Mouse (Mus musculus) granulocyte monocyte progenitor cell, adult 5-6 weeks (primary cell): ENCODE results near the gene Kcnh1. TPM values are rescaled to one million over a fixed set of nuclear protein-coding genes. Genes with fewer than 3 reads are reported as not detected.

ENCODE experiments used
- ATAC-seq: replicated peaks from 2 replicates; pipeline ENCODE4 v1.8.0; 2016; ENCODE audit warnings: mild to moderate bottlenecking, moderate TSS enrichment, inconsistent platforms; ENCODE audit not compliant: poor library complexity, severe bottlenecking
- total RNA-seq, 2 experiments: library from RNA; stranded (forward) in 1 of 2; stranded (reverse) in 1 of 2; fragments of 200-712, 200-1000 nt in 1 of 2; fragments of >200 nt in 1 of 2; fragmentation: Nextera tagmentation in 1 of 2; gene quantifications; 2 replicates each; pipeline ENCODE4 v1.2.3; 2014 to 2017

The Kcnh1 gene
- total RNA-seq, 2 experiments from 2014 or later = not detected

GRCm38 (mm10) chr1:192399667-192400490, 209.3 kb downstream of the Kcnh1 start:
- no peak for ATAC-seq

DNA sequence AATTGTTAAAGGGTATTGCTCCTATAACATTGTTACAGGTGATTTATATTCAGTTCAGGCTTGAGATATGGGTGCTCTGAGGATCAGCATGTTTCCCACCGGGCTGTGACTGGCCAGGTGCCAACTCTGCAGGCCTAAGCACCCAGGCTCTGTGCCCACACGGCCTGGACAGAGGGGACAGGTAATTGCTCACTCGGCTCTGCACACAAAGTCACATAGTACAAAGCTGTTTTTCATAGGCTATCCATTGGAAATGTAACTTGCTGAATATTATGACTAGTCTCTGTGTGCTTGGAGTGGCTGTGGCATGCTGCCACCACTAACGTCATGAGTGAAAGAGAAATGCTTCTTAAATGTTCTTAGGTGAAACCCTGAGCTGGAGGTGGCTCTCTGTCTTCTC, 210.4 kb downstream of the Kcnh1 start:
- ATAC-seq = no peak

DNA sequence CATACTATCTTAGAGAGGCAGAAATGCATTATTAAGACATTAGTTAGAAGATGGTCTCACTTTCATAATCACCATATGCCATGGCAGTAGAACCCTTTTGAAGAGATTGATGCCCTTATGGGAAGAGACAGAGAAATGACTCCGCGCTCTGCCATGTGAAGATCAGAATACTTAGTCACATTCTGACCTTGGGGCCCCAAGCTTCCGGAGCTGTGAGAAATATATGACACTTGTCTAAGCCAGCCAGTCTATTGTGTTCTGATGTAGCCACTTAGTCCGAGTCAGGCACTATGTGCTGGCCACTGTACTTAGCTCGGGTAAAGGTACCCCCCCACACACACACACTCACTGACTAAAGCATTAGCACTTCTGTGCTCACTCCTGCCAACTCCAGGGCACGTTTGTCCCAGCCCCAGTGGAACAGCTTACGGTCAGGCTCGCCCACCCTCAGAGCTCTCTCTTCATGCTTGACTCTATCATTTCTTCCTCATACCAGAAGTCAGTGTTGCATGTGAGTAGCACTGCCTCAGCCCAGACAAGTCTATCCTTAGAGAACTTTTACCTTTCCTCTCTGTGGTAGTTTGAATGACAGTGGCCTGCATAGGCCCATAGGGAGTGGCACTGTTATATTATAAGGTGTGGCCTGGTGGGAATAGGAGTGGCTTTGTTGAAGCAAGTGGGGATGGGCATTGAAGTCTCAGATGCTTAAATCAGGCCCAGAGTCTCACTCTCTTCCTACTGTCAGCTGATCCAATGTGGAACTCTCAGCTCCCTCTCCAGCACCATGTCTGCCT, 212.5 kb downstream of the Kcnh1 start:
- ATAC-seq = no peak

DNA sequence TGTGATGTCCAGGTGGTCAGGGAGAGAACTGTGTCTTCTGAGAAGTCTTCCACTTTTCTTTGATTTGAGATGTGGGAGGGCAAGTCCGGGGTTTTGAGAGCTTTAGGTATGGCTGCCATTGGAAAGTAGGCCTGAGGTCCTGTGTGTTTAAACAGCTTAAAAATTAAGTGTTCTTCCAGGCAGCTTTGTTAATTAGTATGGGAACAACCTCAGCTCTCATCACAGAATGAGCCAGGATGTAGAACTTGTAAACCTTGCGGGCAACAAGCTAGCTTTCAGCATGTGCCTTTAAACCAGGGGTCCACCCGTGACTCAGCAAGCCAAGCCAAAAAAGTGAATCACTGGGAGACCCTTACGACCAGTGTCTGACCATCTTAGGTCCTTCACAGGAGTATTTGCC, 214.6 kb downstream of the Kcnh1 start:
- ATAC-seq = no peak

DNA sequence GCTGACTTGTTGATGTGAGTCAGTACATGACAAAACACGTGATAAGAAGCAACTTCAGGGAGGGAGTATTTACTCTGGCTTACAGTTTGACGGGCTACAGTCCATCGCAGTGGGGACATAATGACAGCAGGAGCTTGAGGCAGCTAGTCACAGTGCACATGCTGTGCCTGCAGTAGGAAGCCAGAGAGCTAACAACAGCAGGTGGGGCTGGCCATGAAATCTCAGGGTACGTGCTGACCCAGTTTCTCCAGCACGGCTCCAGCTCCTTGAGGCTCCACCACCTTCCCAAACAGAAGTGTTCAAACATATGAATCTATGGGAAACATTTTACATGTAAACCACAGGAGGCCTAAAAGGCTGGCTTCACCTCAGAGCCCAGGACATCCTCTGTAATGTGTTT, 216.0 kb downstream of the Kcnh1 start:
- ATAC-seq = no peak

GRCm38 (mm10) chr1:192415813-192416212, 225.2 kb downstream of the Kcnh1 start:
- ATAC-seq = no peak

GRCm38 (mm10) chr1:192416241-192416821, 225.8 kb downstream of the Kcnh1 start:
- ATAC-seq = no peak

GRCm38 (mm10) chr1:192419176-192419575, 228.6 kb downstream of the Kcnh1 start:
- ATAC-seq = no peak

DNA sequence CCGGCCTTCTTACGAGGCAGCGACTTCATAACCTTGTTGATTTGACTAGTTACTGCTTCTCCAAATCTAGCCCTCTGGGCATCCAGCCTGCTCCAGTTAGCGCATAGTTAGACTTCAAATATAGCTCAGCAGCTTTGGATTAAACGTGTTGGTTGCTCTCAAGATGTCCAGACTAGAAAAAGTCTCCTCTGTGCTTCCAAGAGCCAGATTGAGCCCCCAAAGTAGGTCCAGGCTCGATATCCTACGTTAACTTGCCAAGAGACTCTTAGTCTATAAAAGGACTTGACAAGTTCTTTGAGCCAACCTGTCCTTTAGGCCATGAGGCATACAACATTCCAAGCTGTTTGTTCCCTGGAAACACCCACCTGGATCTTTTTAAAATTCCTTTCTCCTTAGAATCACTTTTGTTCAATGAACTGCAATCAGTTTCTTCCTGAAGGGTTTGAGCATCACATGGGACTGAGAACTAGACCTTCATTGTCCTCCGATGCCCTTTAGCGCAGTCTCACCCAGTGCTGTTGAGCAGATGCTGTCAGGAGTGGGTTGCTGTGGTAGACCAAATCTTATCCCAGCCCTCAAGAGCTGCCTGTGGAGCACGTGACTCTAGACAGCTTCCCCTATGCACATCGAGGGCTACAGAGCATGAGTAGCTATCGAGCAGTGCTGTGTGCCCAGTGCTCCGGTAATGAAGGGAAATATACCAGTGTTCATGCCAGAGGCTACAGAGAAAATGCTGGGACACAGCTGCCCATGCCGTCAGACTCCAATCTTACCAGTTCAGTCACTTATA, 231.0 kb downstream of the Kcnh1 start:
- no peak for ATAC-seq

DNA sequence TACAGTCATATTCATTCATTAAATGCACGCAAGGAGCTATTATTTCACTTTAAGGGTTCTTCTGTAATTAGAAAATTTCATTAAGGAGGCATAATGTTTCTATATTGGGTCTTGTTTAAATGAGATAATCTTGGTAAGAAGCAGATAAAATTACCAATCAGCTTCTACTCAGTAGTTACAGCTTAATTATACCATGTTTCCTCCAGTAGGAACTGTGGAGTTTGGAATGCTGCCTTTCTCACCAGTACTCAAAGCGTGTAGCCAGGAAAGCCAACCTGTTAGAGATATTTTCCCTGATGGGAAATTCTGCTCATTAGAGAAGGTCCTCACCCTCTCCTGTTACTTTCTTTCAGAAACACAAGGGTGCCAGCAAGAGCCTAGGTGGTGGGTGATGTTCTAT, 240.8 kb downstream of the Kcnh1 start:
- no peak for ATAC-seq

- ATAC-seq = no peak
Measured at GRCm38 (mm10) chr1:192435503-192435902, 244.9 kb downstream of the Kcnh1 start.

GRCm38 (mm10) chr1:192439151-192439837, 248.7 kb downstream of the Kcnh1 start:
- no peak for ATAC-seq

DNA sequence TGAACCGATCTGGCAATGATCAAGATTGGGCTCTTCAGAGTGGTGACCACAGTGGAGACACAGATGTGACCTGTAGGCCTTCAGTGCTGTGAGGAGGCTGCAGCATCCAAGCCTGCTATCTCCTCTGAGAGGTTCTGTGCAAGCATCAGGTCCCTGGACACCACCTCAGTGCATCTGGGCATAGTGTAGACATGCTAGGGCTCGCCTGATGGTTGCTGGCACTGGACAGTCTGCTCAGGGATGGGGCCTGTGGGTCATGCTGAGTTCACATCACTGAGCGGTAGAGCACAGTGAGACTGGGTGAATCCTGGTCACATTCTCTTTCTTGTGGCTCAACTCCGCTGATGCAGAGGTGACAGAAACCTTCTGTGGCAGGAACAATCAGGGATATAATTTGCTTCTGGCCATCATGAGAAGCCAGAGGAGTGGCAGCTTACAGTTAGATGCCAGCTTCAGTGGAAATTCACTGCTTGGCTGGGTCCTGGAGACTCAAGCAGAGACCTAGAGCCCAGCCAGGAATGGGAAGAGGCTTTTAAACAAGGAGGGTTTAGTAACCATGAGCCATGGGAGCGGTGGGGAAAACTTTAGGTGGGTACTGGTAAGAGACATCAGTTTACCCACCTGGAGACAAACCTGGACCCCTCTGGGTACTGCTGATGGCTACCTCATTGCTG, 252.3 kb downstream of the Kcnh1 start:
- ATAC-seq = no peak

GRCm38 (mm10) chr1:192443998-192444657, 253.6 kb downstream of the Kcnh1 start:
- ATAC-seq = no peak

GRCm38 (mm10) chr1:192444658-192445447, 254.3 kb downstream of the Kcnh1 start:
- ATAC-seq = no peak

DNA sequence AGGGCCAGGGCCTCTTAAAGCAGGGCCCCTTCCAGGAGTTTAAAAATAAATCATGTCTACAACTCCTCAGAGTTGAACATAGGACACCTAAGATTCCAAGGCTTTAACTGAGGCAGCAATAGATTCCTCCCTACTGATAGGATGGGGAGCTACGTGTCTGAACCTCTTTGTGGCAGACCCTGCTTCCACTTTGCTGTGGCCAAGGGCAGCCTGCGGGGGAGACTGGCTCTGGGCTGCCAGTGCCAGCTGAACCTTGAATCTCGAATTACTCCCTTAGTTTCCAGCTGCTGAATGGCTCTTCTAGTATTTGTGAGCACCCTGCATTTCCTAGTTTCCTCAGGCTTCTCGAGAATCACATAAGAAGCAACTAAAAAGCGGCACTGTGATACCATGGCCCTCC, 255.6 kb downstream of the Kcnh1 start:
- no peak for ATAC-seq

- ATAC-seq = no peak
Measured at GRCm38 (mm10) chr1:192447666-192448065, 257.1 kb downstream of the Kcnh1 start.

DNA sequence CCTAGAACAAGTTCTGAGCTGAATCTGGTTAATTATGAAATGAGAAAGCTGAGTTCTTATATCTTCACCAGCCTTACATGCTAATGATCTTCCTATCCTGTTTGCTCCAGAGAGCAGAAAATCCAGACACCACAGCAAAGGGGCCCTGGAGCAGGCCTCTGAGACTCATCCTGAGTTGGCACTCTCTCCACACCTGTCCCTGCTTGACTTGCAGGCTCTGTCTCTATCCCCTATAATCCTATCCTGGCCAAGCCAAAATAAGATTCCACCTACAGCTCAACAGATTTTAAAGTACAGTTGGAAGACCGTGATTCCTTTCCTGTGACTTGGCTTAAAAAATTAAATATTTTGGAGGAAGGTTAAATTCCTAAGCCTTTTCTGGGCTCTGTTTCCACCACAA, 257.9 kb downstream of the Kcnh1 start:
- ATAC-seq = no peak
